Mouse (Mus musculus) bone marrow, adult 2 months (tissue): ENCODE results near the gene Rmnd5b.

Experiments used
- CTCF ChIP-seq: fragments of 200-500 bp; IDR thresholded peaks from 2 replicates; pipeline ENCODE4 v1.5.1; 2011; ENCODE audit warnings: low read length, control low read depth; ENCODE audit not compliant: control insufficient read depth, insufficient read depth
- POLR2A ChIP-seq: fragments of 200-500 bp; IDR thresholded peaks from 2 replicates; pipeline ENCODE4 v1.6.1; 2011; ENCODE audit warnings: low read depth, mild to moderate bottlenecking, control low read depth, low read length, borderline replicate concordance; ENCODE audit not compliant: control insufficient read depth

DNA sequence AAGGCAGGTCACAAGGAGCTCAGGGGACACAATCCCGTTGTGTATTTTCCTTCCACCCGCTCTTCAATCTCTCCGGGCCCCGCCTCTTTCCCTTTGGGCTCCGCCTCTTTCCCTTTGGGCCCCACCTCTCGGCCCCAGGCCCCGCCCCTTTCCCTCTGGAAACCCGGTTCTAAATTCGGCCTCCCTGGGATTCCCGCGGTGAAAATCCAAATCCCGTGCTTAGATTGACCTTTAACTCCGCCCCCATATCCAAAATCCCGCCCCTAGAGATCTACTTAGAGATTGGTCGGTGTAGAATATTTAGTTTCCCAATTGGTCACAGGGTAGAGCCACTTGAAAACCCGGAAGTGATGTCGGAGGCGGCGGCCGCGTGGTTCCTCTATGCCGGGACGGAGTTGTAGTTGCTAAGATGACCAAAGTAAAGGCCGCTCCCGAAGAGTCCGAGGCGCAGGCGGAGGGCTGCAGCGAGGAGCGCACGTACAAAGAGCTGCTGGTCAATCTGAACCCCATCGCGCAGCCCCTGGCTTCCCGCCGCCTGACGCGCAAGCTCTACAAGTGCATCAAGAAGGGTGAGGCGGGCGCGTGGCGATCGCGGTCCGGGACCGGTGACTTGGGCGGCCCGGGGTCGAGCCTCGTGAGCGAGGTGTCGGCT, 16.2 kb downstream of the Rmnd5b start, which contains the start of gene Nhp2:
- TF ChIP-seq CTCF = no peak
- no peak; the same call in 1 of the 2 replicates for TF ChIP-seq POLR2A
